Mouse (Mus musculus): Measurements from ENCODE around the gene Auts2.

DNA sequence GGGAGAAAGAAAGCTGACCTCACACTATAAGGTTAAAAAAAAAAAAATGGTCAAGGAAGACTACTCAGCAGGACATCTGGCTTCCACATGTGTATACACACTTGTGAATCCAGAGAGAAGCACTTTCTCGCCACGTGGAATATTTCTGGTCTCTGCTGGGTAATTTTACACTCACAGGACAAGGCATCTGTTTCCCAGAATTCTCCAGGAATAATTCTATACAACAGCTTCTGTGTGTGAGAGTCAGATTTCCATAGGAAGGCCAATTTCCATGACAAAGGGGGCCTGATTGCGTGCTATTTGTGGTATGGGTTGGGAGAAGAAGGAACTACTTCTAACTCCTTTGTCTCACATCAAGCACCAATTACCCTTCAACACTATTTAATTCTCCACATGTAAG is 1016.5 kb downstream of the Auts2 start:
- TF ChIP-seq EP300 (IDR thresholded peaks at IDR 0.05), result no peak
- TF ChIP-seq CTCF (IDR thresholded peaks at IDR 0.05), result no peak

Measured in lung, postnatal 0 days (tissue).